Mouse (Mus musculus): ENCODE results near the gene Nop14. TPM values are rescaled to one million over a fixed set of nuclear protein-coding genes. Genes with fewer than 3 reads are reported as not detected.

The Nop14 gene
- polyA plus RNA-seq, 1 experiment from 2014 or later, result 17.6 TPM

- Histone ChIP-seq H3K27ac (ENCODE audit: low read length) (no peak overlapping the region), H3K36me3 (ENCODE audit: control insufficient read depth, insufficient read depth) (peaks cover 66% of the 10 kb centered on the region), H3K4me3 (ENCODE audit: low read length) (peak overlapping the region; percentile 77), H3K4me1 (ENCODE audit: control insufficient read depth, insufficient read depth, low read length) (peaks cover 10% of the 10 kb centered on the region), H3K9me3 (replicated peaks; ENCODE audit: control insufficient read depth, low read length) (no peaks in the 10 kb centered on the region), H3K9ac (ENCODE audit: low read length) (peak overlapping the region; percentile 14; the same call in 1 of the 2 replicates), H3K4me2 (ENCODE audit: low read depth, low read length) (peak overlapping the region; percentile 93), H3K27me3 (ENCODE audit: control insufficient read depth, insufficient read depth, low read length) (no peaks in the 10 kb centered on the region)
- WGBS, result 56% methylated on average over 10 of the region's 10 CpGs
- ATAC-seq (replicated peaks; ENCODE audit: extremely low read depth, insufficient read depth, low FRiP score), result no peak
These were observed 24.2 kb downstream of the Nop14 start for GRCm38 (mm10) chr5:34635665-34636192.

- 84% methylated on average over 13 of the region's 13 CpGs for WGBS
- no peak overlapping the region for H3K27ac ChIP-seq (ENCODE audit: low read length)
- no peak overlapping the region for H3K9ac ChIP-seq (ENCODE audit: low read length)
- peaks cover 10% of the 10 kb centered on the region for H3K4me1 ChIP-seq (ENCODE audit: control insufficient read depth, insufficient read depth, low read length)
- no peak for ATAC-seq (replicated peaks; ENCODE audit: extremely low read depth, insufficient read depth, low FRiP score)
- H3K9me3 ChIP-seq (replicated peaks; ENCODE audit: control insufficient read depth, low read length), result no peaks in the 10 kb centered on the region
- H3K4me2 ChIP-seq (ENCODE audit: low read depth, low read length), result no peak overlapping the region
- H3K36me3 ChIP-seq (ENCODE audit: control insufficient read depth, insufficient read depth), result peaks cover 67% of the 10 kb centered on the region
- H3K27me3 ChIP-seq (ENCODE audit: control insufficient read depth, insufficient read depth, low read length), result no peaks in the 10 kb centered on the region
- H3K4me3 ChIP-seq (ENCODE audit: low read length), result no peak overlapping the region
These were observed 25.1 kb downstream of the Nop14 start for GRCm38 (mm10) chr5:34634746-34635400.

DNA sequence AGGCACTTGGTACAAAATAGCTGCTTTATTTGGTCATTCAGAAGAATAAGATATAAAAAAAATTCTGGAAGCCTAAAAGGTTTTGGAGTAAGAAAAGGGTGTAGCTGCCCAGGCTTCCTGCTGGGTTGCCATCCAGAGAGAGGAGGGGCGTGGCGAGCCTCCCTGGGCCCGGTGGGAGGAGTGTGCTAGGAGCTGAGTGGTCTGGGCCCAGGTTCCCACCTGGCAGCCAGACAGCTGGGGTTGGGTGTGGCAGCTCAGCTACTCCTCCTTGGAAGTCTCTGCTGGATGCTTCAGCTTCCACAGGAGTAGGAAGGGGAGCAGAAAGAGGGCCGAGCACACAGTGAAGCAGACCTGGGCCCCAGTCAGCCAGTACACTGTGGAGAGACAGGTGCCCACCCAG is 26.3 kb downstream of the Nop14 start:
- H3K27me3 ChIP-seq (ENCODE audit: control insufficient read depth, insufficient read depth, low read length), result no peaks in the 10 kb centered on the region
- H3K4me1 ChIP-seq (ENCODE audit: control insufficient read depth, insufficient read depth, low read length), result peaks cover 10% of the 10 kb centered on the region
- no peak for ATAC-seq (replicated peaks; ENCODE audit: extremely low read depth, insufficient read depth, low FRiP score)
- H3K36me3 ChIP-seq (ENCODE audit: control insufficient read depth, insufficient read depth), result peaks cover 67% of the 10 kb centered on the region
- 65% methylated on average over 4 of the region's 4 CpGs for WGBS
- no peak overlapping the region for H3K27ac ChIP-seq (ENCODE audit: low read length)
- H3K4me3 ChIP-seq (ENCODE audit: low read length), result no peak overlapping the region
- no peaks in the 10 kb centered on the region for H3K9me3 ChIP-seq (replicated peaks; ENCODE audit: control insufficient read depth, low read length)
- no peak overlapping the region for H3K4me2 ChIP-seq (ENCODE audit: low read depth, low read length)
- no peak overlapping the region for H3K9ac ChIP-seq (ENCODE audit: low read length)

DNA sequence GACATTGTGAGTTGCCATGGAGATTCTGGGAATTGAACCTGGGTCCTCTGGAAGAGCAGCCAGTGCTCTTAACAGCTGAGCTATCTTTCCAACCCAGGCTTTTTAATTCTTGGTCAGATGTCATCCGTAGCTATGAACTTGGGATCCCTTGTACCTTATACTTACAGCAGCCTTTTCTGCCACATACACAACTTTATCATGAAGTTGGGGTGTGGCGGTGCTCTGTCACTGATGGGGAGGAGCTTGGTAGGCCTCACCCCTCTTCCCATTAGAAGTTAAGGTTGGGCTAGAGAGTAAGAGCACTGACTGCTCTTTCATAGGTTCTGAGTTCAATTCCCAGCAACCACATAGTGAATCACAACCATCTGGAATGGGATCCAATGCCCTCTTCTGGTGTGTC is 27.0 kb downstream of the Nop14 start:
- ATAC-seq (replicated peaks; ENCODE audit: extremely low read depth, insufficient read depth, low FRiP score), result no peak
- Histone ChIP-seq H3K9me3 (replicated peaks; ENCODE audit: control insufficient read depth, low read length) (no peaks in the 10 kb centered on the region), H3K9ac (ENCODE audit: low read length) (no peak overlapping the region), H3K4me3 (ENCODE audit: low read length) (no peak overlapping the region), H3K27ac (ENCODE audit: low read length) (no peak overlapping the region), H3K4me2 (ENCODE audit: low read depth, low read length) (no peak overlapping the region), H3K4me1 (ENCODE audit: control insufficient read depth, insufficient read depth, low read length) (peaks cover 10% of the 10 kb centered on the region), H3K27me3 (ENCODE audit: control insufficient read depth, insufficient read depth, low read length) (no peaks in the 10 kb centered on the region), H3K36me3 (ENCODE audit: control insufficient read depth, insufficient read depth) (peaks cover 67% of the 10 kb centered on the region)
- 94% methylated on average over 2 of the region's 2 CpGs for WGBS

- Histone ChIP-seq H3K4me1 (ENCODE audit: control insufficient read depth, insufficient read depth, low read length) (0 out of 2 replicates have a peak, but pooled peaks cover 3% of the 10 kb centered on the region), H3K9me3 (replicated peaks; ENCODE audit: control insufficient read depth, low read length) (no peaks in the 10 kb centered on the region), H3K27me3 (ENCODE audit: control insufficient read depth, insufficient read depth, low read length) (no peaks in the 10 kb centered on the region), H3K9ac (ENCODE audit: low read length) (no peak overlapping the region), H3K36me3 (ENCODE audit: control insufficient read depth, insufficient read depth) (peaks cover 59% of the 10 kb centered on the region), H3K4me3 (ENCODE audit: low read length) (no peak overlapping the region), H3K27ac (ENCODE audit: low read length) (no peak overlapping the region), H3K4me2 (ENCODE audit: low read depth, low read length) (no peak overlapping the region)
- WGBS, result 90% methylated on average over 4 of the region's 4 CpGs
- ATAC-seq (replicated peaks; ENCODE audit: extremely low read depth, insufficient read depth, low FRiP score), result no peak
These were observed 50.0 kb downstream of the Nop14 start for GRCm38 (mm10) chr5:34609966-34610365.

DNA sequence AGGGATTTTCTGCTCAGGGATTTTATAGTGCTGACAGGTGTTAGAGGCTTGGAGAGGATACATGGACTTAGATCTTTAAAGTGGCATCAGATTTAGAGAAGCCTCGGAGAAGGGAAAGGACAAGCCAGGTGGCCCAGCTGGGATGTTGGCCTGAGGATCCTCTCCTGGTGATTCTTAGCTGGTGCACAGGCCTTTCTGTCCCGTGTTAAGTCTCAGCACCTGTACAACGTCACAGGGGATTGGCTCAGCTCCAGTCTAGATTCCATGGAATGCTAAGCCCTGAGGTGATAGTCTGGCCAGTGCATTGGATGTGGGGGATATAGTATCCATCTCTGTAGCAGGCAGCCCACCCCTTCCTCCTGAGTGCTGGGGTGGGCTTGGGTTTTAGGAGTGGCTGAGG is 51.7 kb downstream of the Nop14 start:
- H3K9ac ChIP-seq (ENCODE audit: low read length), result no peak overlapping the region
- H3K27ac ChIP-seq (ENCODE audit: low read length), result no peak overlapping the region
- 42% methylated on average over 3 of the region's 3 CpGs for WGBS
- 0 out of 2 replicates have a peak, but pooled peaks cover 3% of the 10 kb centered on the region for H3K4me1 ChIP-seq (ENCODE audit: control insufficient read depth, insufficient read depth, low read length)
- no peak overlapping the region for H3K4me2 ChIP-seq (ENCODE audit: low read depth, low read length)
- no peaks in the 10 kb centered on the region for H3K9me3 ChIP-seq (replicated peaks; ENCODE audit: control insufficient read depth, low read length)
- no peaks in the 10 kb centered on the region for H3K27me3 ChIP-seq (ENCODE audit: control insufficient read depth, insufficient read depth, low read length)
- ATAC-seq (replicated peaks; ENCODE audit: extremely low read depth, insufficient read depth, low FRiP score), result no peak
- H3K4me3 ChIP-seq (ENCODE audit: low read length), result no peak overlapping the region
- H3K36me3 ChIP-seq (ENCODE audit: control insufficient read depth, insufficient read depth), result peaks cover 47% of the 10 kb centered on the region

- no peak for ATAC-seq (replicated peaks; ENCODE audit: extremely low read depth, insufficient read depth, low FRiP score)
- Histone ChIP-seq H3K27me3 (ENCODE audit: control insufficient read depth, insufficient read depth, low read length) (no peaks in the 10 kb centered on the region), H3K36me3 (ENCODE audit: control insufficient read depth, insufficient read depth) (peaks cover 43% of the 10 kb centered on the region), H3K4me3 (ENCODE audit: low read length) (no peak overlapping the region), H3K9me3 (replicated peaks; ENCODE audit: control insufficient read depth, low read length) (no peaks in the 10 kb centered on the region), H3K4me1 (ENCODE audit: control insufficient read depth, insufficient read depth, low read length) (0 out of 2 replicates have a peak, but pooled peaks cover 3% of the 10 kb centered on the region), H3K4me2 (ENCODE audit: low read depth, low read length) (no peak overlapping the region), H3K9ac (ENCODE audit: low read length) (no peak overlapping the region), H3K27ac (ENCODE audit: low read length) (no peak overlapping the region)
- WGBS, result 75% methylated on average over 8 of the region's 8 CpGs
These were observed 52.7 kb downstream of the Nop14 start for GRCm38 (mm10) chr5:34607100-34607880.

DNA sequence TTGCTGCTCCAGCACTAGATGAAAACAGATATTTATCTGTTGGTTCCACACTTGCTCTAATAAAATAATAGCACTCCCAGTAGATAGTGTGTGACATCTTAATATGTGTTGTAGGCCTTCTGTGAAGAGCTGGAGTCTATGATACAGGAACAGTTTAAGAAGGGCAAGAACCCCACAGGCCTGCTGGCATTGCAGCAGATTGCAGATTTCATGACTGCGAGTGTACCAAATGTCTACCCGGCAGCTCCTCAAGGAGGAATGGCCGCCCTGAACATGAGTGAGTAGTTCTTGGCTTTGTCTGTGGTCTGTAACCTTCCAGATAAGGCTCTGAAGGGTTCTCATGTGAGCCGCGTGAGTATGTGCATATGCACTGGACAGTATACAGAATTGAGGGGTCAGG is 55.4 kb downstream of the Nop14 start:
- Histone ChIP-seq H3K36me3 (ENCODE audit: control insufficient read depth, insufficient read depth) (peaks cover 28% of the 10 kb centered on the region), H3K4me2 (ENCODE audit: low read depth, low read length) (no peak overlapping the region), H3K4me3 (ENCODE audit: low read length) (no peak overlapping the region), H3K9me3 (replicated peaks; ENCODE audit: control insufficient read depth, low read length) (no peaks in the 10 kb centered on the region), H3K27ac (ENCODE audit: low read length) (no peak overlapping the region), H3K4me1 (ENCODE audit: control insufficient read depth, insufficient read depth, low read length) (0 out of 2 replicates have a peak, but pooled peaks cover 3% of the 10 kb centered on the region), H3K9ac (ENCODE audit: low read length) (no peak overlapping the region), H3K27me3 (ENCODE audit: control insufficient read depth, insufficient read depth, low read length) (no peaks in the 10 kb centered on the region)
- WGBS, result 81% methylated on average over 5 of the region's 5 CpGs
- no peak for ATAC-seq (replicated peaks; ENCODE audit: extremely low read depth, insufficient read depth, low FRiP score)

- Histone ChIP-seq H3K36me3 (ENCODE audit: control insufficient read depth, insufficient read depth) (no peaks in the 10 kb centered on the region), H3K27ac (ENCODE audit: low read length) (no peak overlapping the region), H3K27me3 (ENCODE audit: control insufficient read depth, insufficient read depth, low read length) (no peaks in the 10 kb centered on the region), H3K4me1 (ENCODE audit: control insufficient read depth, insufficient read depth, low read length) (peaks cover 2% of the 10 kb centered on the region), H3K9me3 (replicated peaks; ENCODE audit: control insufficient read depth, low read length) (no peaks in the 10 kb centered on the region), H3K4me3 (ENCODE audit: low read length) (no peak overlapping the region), H3K9ac (ENCODE audit: low read length) (no peak overlapping the region), H3K4me2 (ENCODE audit: low read depth, low read length) (no peak overlapping the region)
- ATAC-seq (replicated peaks; ENCODE audit: extremely low read depth, insufficient read depth, low FRiP score), result no peak
- WGBS, result 93% methylated on average over 9 of the region's 9 CpGs
These were observed 66.7 kb downstream of the Nop14 start for GRCm38 (mm10) chr5:34593202-34593727.
